In the genomic region with DNA sequence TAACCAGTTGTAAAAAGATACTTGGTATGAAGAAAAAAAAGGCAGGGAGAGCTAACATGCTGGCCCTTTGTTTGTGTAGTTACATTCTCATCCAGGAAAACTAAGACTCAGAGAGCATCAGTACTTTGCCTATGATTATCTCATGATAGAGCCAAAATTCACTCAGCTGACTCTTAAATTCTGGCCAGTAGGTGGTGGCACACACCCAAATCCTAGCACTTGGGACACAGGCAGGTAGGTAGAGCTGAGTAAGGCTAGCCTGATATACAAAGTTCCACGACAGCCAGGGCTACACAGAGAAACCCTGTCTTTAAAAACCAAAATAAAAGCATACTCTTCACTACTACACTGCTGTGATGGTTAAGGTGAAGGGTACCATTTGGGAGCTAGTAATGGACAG, we compare ENCODE assay signal across 10 mouse cellular contexts. TPM values are rescaled to one million over a fixed set of nuclear protein-coding genes. Genes with fewer than 3 reads are reported as not detected.
A peak's percentile ranks its signal among the peaks of the same experiment; 100 is the strongest.
DNase-seq lines count a peak whose midpoint lies in the region; ATAC-seq and TF ChIP-seq lines count a peak whose summit lies in the region.
"Had no signal": no experiment of that assay in that cellular context is flagged by ENCODE, and none has a peak within 500 bp of the region (broad histone marks: within the 10 kb centered on the region; RNA-seq: fewer than 3 reads in every experiment).

No protein-coding gene starts in this region.

- peaks cover 7% of the 10 kb centered on the region for H3K4me1 ChIP-seq in heart, postnatal 0 days (ENCODE audit: control insufficient read depth, insufficient read depth)
- peaks cover 71% of the 10 kb centered on the region for H3K4me1 ChIP-seq in neural tube, embryonic 13.5 days (replicated peaks)
- peaks cover 55% of the 10 kb centered on the region for H3K4me1 ChIP-seq in neural tube, embryonic 15.5 days
- H3K4me1 ChIP-seq in forebrain, embryonic 14.5 days (ENCODE audit: control insufficient read depth, insufficient read depth, low read length) = peaks cover 29% of the 10 kb centered on the region

- WGBS in heart, postnatal 0 days = 37% methylated on average over 1 of the region's 1 CpGs
- WGBS in neural tube, embryonic 13.5 days = 65% methylated on average over 1 of the region's 1 CpGs
- 70% methylated on average over 1 of the region's 1 CpGs for WGBS in neural tube, embryonic 15.5 days
- 50% methylated on average over 1 of the region's 1 CpGs for WGBS in forebrain, embryonic 14.5 days

- no peaks in the 10 kb centered on the region for H3K27me3 ChIP-seq in heart, postnatal 0 days (ENCODE audit: control insufficient read depth, insufficient read depth, low read length)
- no peaks in the 10 kb centered on the region for H3K27me3 ChIP-seq in neural tube, embryonic 13.5 days
- H3K27me3 ChIP-seq in neural tube, embryonic 15.5 days (replicated peaks) = no peaks in the 10 kb centered on the region
- H3K27me3 ChIP-seq in forebrain, embryonic 14.5 days (replicated peaks; ENCODE audit: control insufficient read depth, insufficient read depth, low read length) = no peaks in the 10 kb centered on the region
- H3K27me3 ChIP-seq: liver, embryonic 15.5 days; stomach, embryonic 15.5 days had no signal

- no peak overlapping the region for H3K4me2 ChIP-seq in heart, postnatal 0 days (ENCODE audit: low read depth, low read length)
- peak overlapping the region; percentile 5; the same call in 1 of the 2 replicates for H3K4me2 ChIP-seq in neural tube, embryonic 13.5 days
- H3K4me2 ChIP-seq in neural tube, embryonic 15.5 days = no peak overlapping the region
- H3K4me2 ChIP-seq in forebrain, embryonic 14.5 days (ENCODE audit: low read length) = no peak overlapping the region
- H3K4me2 ChIP-seq: liver, embryonic 15.5 days; stomach, embryonic 15.5 days had no signal

- no peak for DNase-seq in heart, postnatal 0 days (ENCODE audit: low spot score)
- no peak for DNase-seq in heart, adult 8-10 months (ENCODE audit: low spot score)
- DNase-seq in cerebellum, postnatal 36 days = peak; percentile 64 to 70
- DNase-seq in layer of hippocampus, postnatal 10 days (ENCODE audit: low spot score in 2 of 2) = no peak
- no peak for DNase-seq in forebrain, embryonic 14.5 days (ENCODE audit: low spot score)
- DNase-seq in right cerebral cortex, adult 2 months (ENCODE audit: low spot score in 2 of 2) = no peak

- no peak overlapping the region for H3K9ac ChIP-seq in heart, postnatal 0 days (replicated peaks; ENCODE audit: low read depth, low read length)
- H3K9ac ChIP-seq in neural tube, embryonic 13.5 days = no peak overlapping the region
- H3K9ac ChIP-seq in neural tube, embryonic 15.5 days (replicated peaks) = no peak overlapping the region
- H3K9ac ChIP-seq in forebrain, embryonic 14.5 days (ENCODE audit: low read length) = no peak overlapping the region
- H3K9ac ChIP-seq: liver, embryonic 15.5 days; stomach, embryonic 15.5 days had no signal

- no peak overlapping the region for H3K27ac ChIP-seq in heart, postnatal 0 days (ENCODE audit: low read depth)
- no peak overlapping the region for H3K27ac ChIP-seq in neural tube, embryonic 13.5 days (replicated peaks)
- no peak overlapping the region for H3K27ac ChIP-seq in neural tube, embryonic 15.5 days (replicated peaks)
- no peak overlapping the region for H3K27ac ChIP-seq in forebrain, embryonic 14.5 days (ENCODE audit: low read depth, low read length)
- H3K27ac ChIP-seq: liver, embryonic 15.5 days; stomach, embryonic 15.5 days had no signal

- peak; percentile 10; the same call in 1 of the 2 replicates for TF ChIP-seq CTCF in heart, postnatal 0 days (IDR thresholded peaks at IDR 0.05; ENCODE audit: low read depth)

- no peak for ATAC-seq in heart, postnatal 0 days (ENCODE audit: insufficient read depth, low read depth)
- ATAC-seq in neural tube, embryonic 13.5 days (ENCODE audit: low read depth) = no peak
- ATAC-seq in neural tube, embryonic 15.5 days (ENCODE audit: low FRiP score) = no peak
- no peak for ATAC-seq in forebrain, embryonic 14.5 days

- no peak for TF ChIP-seq EP300 in heart, postnatal 0 days (IDR thresholded peaks at IDR 0.05; ENCODE audit: low read depth)

- peaks cover 58% of the 10 kb centered on the region for H3K36me3 ChIP-seq in heart, postnatal 0 days (replicated peaks; ENCODE audit: control insufficient read depth, insufficient read depth, low read length)
- H3K36me3 ChIP-seq in neural tube, embryonic 13.5 days = peaks cover 78% of the 10 kb centered on the region
- H3K36me3 ChIP-seq in neural tube, embryonic 15.5 days = peaks cover 38% of the 10 kb centered on the region
- H3K36me3 ChIP-seq in forebrain, embryonic 14.5 days (ENCODE audit: control insufficient read depth, insufficient read depth, low read length) = peaks cover 80% of the 10 kb centered on the region

- no peak overlapping the region for H3K4me3 ChIP-seq in heart, postnatal 0 days (ENCODE audit: low read depth, low read length)
- H3K4me3 ChIP-seq in neural tube, embryonic 13.5 days = no peak overlapping the region
- no peak overlapping the region for H3K4me3 ChIP-seq in neural tube, embryonic 15.5 days (replicated peaks)
- no peak overlapping the region for H3K4me3 ChIP-seq in forebrain, embryonic 14.5 days (ENCODE audit: low read depth, low read length)
- H3K4me3 ChIP-seq: liver, embryonic 15.5 days; stomach, embryonic 15.5 days had no signal

- no peaks in the 10 kb centered on the region for H3K9me3 ChIP-seq in heart, postnatal 0 days (replicated peaks; ENCODE audit: control insufficient read depth, low read length)
- no peaks in the 10 kb centered on the region for H3K9me3 ChIP-seq in neural tube, embryonic 13.5 days
- no peaks in the 10 kb centered on the region for H3K9me3 ChIP-seq in neural tube, embryonic 15.5 days (replicated peaks)
- H3K9me3 ChIP-seq in forebrain, embryonic 14.5 days (replicated peaks; ENCODE audit: control insufficient read depth, low read length) = no peaks in the 10 kb centered on the region
- H3K9me3 ChIP-seq: liver, embryonic 15.5 days; stomach, embryonic 15.5 days had no signal

RNA-seq across cellular contexts. Expression of gene Rbm4b, which starts 6.6 kb away (rescaled TPM):
- 9.3 and 30.2 TPM in 2 replicates for total RNA-seq in heart, postnatal 0 days (2014; rRNA removed; ENCODE audit: low replicate concordance)
- polyA plus RNA-seq in heart, postnatal 0 days (2015; fragmentation: Nextera tagmentation; extraction: Ambion mirVana) = 20.3 and 22.5 TPM in 2 replicates
- total RNA-seq in heart, adult 8-10 months (2022) = 1 to 10 TPM; 5.4 to 8.1 (median 6.3) TPM
- polyA plus RNA-seq in neural tube, embryonic 13.5 days (2015; fragmentation: Nextera tagmentation; extraction: Ambion mirVana) = 164 and 184 TPM in 2 replicates
- 119 and 132 TPM in 2 replicates for polyA plus RNA-seq in neural tube, embryonic 15.5 days (2015; fragmentation: Nextera tagmentation; extraction: Ambion mirVana)
- total RNA-seq in layer of hippocampus, postnatal 10 days (2021) = 10 to 100 TPM; 16.6 to 16.8 TPM
- 185 and 194 TPM in 2 replicates for polyA plus RNA-seq in forebrain, embryonic 14.5 days (2014; fragmentation: Nextera tagmentation; extraction: Ambion mirVana)

RNA-seq across cellular contexts. Expression of gene Rbm4, which starts 30.8 kb away (rescaled TPM):
- 63.4 and 75.1 TPM in 2 replicates for total RNA-seq in heart, postnatal 0 days (2014; rRNA removed; ENCODE audit: low replicate concordance)
- 40.8 and 43.9 TPM in 2 replicates for polyA plus RNA-seq in heart, postnatal 0 days (2015; fragmentation: Nextera tagmentation; extraction: Ambion mirVana)
- 10 to 100 TPM; 38.2 to 44.5 (median 43.4) TPM for total RNA-seq in heart, adult 8-10 months (2022)
- polyA plus RNA-seq in neural tube, embryonic 13.5 days (2015; fragmentation: Nextera tagmentation; extraction: Ambion mirVana) = 94.7 and 110 TPM in 2 replicates
- 67.2 and 76.2 TPM in 2 replicates for polyA plus RNA-seq in neural tube, embryonic 15.5 days (2015; fragmentation: Nextera tagmentation; extraction: Ambion mirVana)
- total RNA-seq in layer of hippocampus, postnatal 10 days (2021) = 10 to 100 TPM; 68.7 to 71.1 TPM
- 132 and 140 TPM in 2 replicates for polyA plus RNA-seq in forebrain, embryonic 14.5 days (2014; fragmentation: Nextera tagmentation; extraction: Ambion mirVana)

RNA-seq across cellular contexts. Expression of gene Gm21992, which starts 48.5 kb away (rescaled TPM):
- total RNA-seq in heart, postnatal 0 days (2014; rRNA removed; ENCODE audit: low replicate concordance) = 3.7 and 12.4 TPM in 2 replicates
- 17.6 and 21.6 TPM in 2 replicates for polyA plus RNA-seq in heart, postnatal 0 days (2015; fragmentation: Nextera tagmentation; extraction: Ambion mirVana)
- 10 to 100 TPM; 10.8 to 23.0 (median 16.2) TPM for total RNA-seq in heart, adult 8-10 months (2022)
- 28.5 and 37.3 TPM in 2 replicates for polyA plus RNA-seq in neural tube, embryonic 13.5 days (2015; fragmentation: Nextera tagmentation; extraction: Ambion mirVana)
- polyA plus RNA-seq in neural tube, embryonic 15.5 days (2015; fragmentation: Nextera tagmentation; extraction: Ambion mirVana) = 14.8 and 20.1 TPM in 2 replicates
- total RNA-seq in layer of hippocampus, postnatal 10 days (2021) = 10 to 100 TPM; 20.7 to 22.3 TPM
- polyA plus RNA-seq in forebrain, embryonic 14.5 days (2014; fragmentation: Nextera tagmentation; extraction: Ambion mirVana) = 9.4 TPM in 2 replicates

RNA-seq across cellular contexts. Expression of gene Rbm14, which starts 48.6 kb away (rescaled TPM):
- 25.3 and 28.1 TPM in 2 replicates for total RNA-seq in heart, postnatal 0 days (2014; rRNA removed; ENCODE audit: low replicate concordance)
- 21.2 and 24.9 TPM in 2 replicates for polyA plus RNA-seq in heart, postnatal 0 days (2015; fragmentation: Nextera tagmentation; extraction: Ambion mirVana)
- total RNA-seq in heart, adult 8-10 months (2022) = 10 to 100 TPM; 16.4 to 23.3 (median 17.3) TPM
- 64.0 and 69.5 TPM in 2 replicates for polyA plus RNA-seq in neural tube, embryonic 13.5 days (2015; fragmentation: Nextera tagmentation; extraction: Ambion mirVana)
- polyA plus RNA-seq in neural tube, embryonic 15.5 days (2015; fragmentation: Nextera tagmentation; extraction: Ambion mirVana) = 55.0 and 65.1 TPM in 2 replicates
- total RNA-seq in layer of hippocampus, postnatal 10 days (2021) = 10 to 100 TPM; 41.2 to 49.4 TPM
- polyA plus RNA-seq in forebrain, embryonic 14.5 days (2014; fragmentation: Nextera tagmentation; extraction: Ambion mirVana) = 69.1 and 79.5 TPM in 2 replicates

RNA-seq across cellular contexts. Expression of gene Sptbn2, which starts 51.9 kb away (rescaled TPM):
- total RNA-seq in heart, postnatal 0 days (2014; rRNA removed; ENCODE audit: low replicate concordance) = 0.04 TPM in 2 replicates
- 0.05 and 0.12 TPM in 2 replicates for polyA plus RNA-seq in heart, postnatal 0 days (2015; fragmentation: Nextera tagmentation; extraction: Ambion mirVana)
- total RNA-seq in heart, adult 8-10 months (2022) = under 1 TPM; 0.22 to 0.91 (median 0.50) TPM
- 29.5 and 30.4 TPM in 2 replicates for polyA plus RNA-seq in neural tube, embryonic 13.5 days (2015; fragmentation: Nextera tagmentation; extraction: Ambion mirVana)
- 19.0 and 25.6 TPM in 2 replicates for polyA plus RNA-seq in neural tube, embryonic 15.5 days (2015; fragmentation: Nextera tagmentation; extraction: Ambion mirVana)
- 100 to 1,000 TPM; 545 to 601 TPM for total RNA-seq in layer of hippocampus, postnatal 10 days (2021)
- 25.0 and 31.9 TPM in 2 replicates for polyA plus RNA-seq in forebrain, embryonic 14.5 days (2014; fragmentation: Nextera tagmentation; extraction: Ambion mirVana)

Comparison
In these comparisons a context has a peak if more than half of its experiments do, and no peak if none do; other contexts are left out.
1. DNase-seq: peak in cerebellum, postnatal 36 days (2 of 2); none in heart, postnatal 0 days (single experiment), heart, adult 8-10 months (single experiment), layer of hippocampus, postnatal 10 days (0 of 2), forebrain, embryonic 14.5 days (single experiment) and right cerebral cortex, adult 2 months (0 of 2).